Mouse (Mus musculus): ENCODE results near the gene Dbil5.
A peak's percentile ranks its signal among the peaks of the same experiment; 100 is the strongest.

Dbil5 gene

GRCm38 (mm10) chr11:76216049-76216540 lies 1.3 kb upstream of the Dbil5 start:
- no peak for TF ChIP-seq CTCF (conservative IDR thresholded peaks at IDR 0.05; ENCODE audit: low read length)
- no peak for TF ChIP-seq NANOG (IDR thresholded peaks at IDR 0.05; ENCODE audit: borderline replicate concordance, low read length)
- TF ChIP-seq POU5F1 (IDR thresholded peaks at IDR 0.05; ENCODE audit: borderline replicate concordance, low read length) = no peak
- Histone ChIP-seq H3K4me3 (replicated peaks; ENCODE audit: low read length) (peak overlapping the region; percentile 96), H3K27me3 (ENCODE audit: insufficient read depth, low read length) (no peaks in the 10 kb centered on the region), H3K9me3 (ENCODE audit: low read length) (no peaks in the 10 kb centered on the region), H3K36me3 (ENCODE audit: insufficient read depth, low read length) (peaks cover 77% of the 10 kb centered on the region), H3K4me1 (replicated peaks; ENCODE audit: low read depth, low read length) (peaks cover 53% of the 10 kb centered on the region)

- peak overlapping the region; percentile 96 for H3K4me3 ChIP-seq (replicated peaks; ENCODE audit: low read length)
- H3K9me3 ChIP-seq (ENCODE audit: low read length) = no peaks in the 10 kb centered on the region
- TF ChIP-seq CTCF (conservative IDR thresholded peaks at IDR 0.05; ENCODE audit: low read length) = no peak
- TF ChIP-seq POU5F1 (IDR thresholded peaks at IDR 0.05; ENCODE audit: borderline replicate concordance, low read length) = no peak
- no peak for TF ChIP-seq NANOG (IDR thresholded peaks at IDR 0.05; ENCODE audit: borderline replicate concordance, low read length)
- peaks cover 52% of the 10 kb centered on the region for H3K4me1 ChIP-seq (replicated peaks; ENCODE audit: low read depth, low read length)
- peaks cover 77% of the 10 kb centered on the region for H3K36me3 ChIP-seq (ENCODE audit: insufficient read depth, low read length)
- no peaks in the 10 kb centered on the region for H3K27me3 ChIP-seq (ENCODE audit: insufficient read depth, low read length)
Observed at GRCm38 (mm10) chr11:76216681-76217389, 573 bp upstream of the Dbil5 start.

DNA sequence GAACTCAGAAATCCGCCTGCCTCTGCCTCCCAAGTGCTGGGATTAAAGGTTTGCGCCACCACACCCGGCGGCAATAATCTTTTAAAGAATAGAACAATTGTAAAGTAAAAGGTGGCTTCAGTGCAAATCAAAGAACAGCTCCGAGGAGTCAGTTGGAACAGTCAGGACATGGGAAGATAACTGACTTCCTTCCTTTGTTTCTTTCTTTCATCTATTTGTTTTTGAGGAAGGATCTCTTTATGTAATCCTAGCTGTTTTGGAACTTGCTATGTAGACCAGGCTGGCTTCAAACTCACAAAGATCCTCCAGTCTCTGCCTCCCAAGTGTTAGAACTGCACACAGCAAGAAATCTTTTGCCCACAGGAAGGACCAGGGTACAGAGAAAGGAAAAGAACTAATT lies 7.2 kb downstream of the Dbil5 start:
- no peaks in the 10 kb centered on the region for H3K27me3 ChIP-seq (ENCODE audit: insufficient read depth, low read length)
- TF ChIP-seq NANOG (IDR thresholded peaks at IDR 0.05; ENCODE audit: borderline replicate concordance, low read length) (peak; percentile 84), CTCF (conservative IDR thresholded peaks at IDR 0.05; ENCODE audit: low read length) (no peak), POU5F1 (IDR thresholded peaks at IDR 0.05; ENCODE audit: borderline replicate concordance, low read length) (no peak)
- H3K36me3 ChIP-seq (ENCODE audit: insufficient read depth, low read length) = peaks cover 56% of the 10 kb centered on the region
- no peaks in the 10 kb centered on the region for H3K9me3 ChIP-seq (ENCODE audit: low read length)
- H3K4me1 ChIP-seq (replicated peaks; ENCODE audit: low read depth, low read length) = peaks cover 20% of the 10 kb centered on the region
- no peak overlapping the region for H3K4me3 ChIP-seq (replicated peaks; ENCODE audit: low read length)

DNA sequence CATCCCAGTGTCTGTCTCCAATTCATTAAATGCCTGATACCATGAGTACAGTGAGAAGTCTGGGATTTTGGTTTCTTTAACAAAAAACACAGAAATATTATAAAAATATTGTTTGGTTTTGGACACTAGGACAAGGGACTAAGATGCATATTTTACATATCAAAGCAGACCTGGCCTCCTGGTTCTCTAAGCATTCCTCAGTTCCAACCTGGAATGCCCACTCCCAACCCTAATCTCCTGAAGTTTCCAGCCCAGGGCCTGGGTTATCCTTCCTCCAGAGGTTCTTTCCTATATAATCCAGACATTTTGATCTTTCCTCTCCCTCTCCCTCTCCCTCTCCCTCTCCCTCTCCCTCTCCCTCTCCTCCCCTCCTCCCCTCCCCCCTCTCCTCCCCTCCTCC lies 7.6 kb downstream of the Dbil5 start:
- TF ChIP-seq CTCF (conservative IDR thresholded peaks at IDR 0.05; ENCODE audit: low read length) (no peak), NANOG (IDR thresholded peaks at IDR 0.05; ENCODE audit: borderline replicate concordance, low read length) (no peak), POU5F1 (IDR thresholded peaks at IDR 0.05; ENCODE audit: borderline replicate concordance, low read length) (no peak)
- Histone ChIP-seq H3K4me1 (replicated peaks; ENCODE audit: low read depth, low read length) (peaks cover 20% of the 10 kb centered on the region), H3K36me3 (ENCODE audit: insufficient read depth, low read length) (peaks cover 52% of the 10 kb centered on the region), H3K27me3 (ENCODE audit: insufficient read depth, low read length) (no peaks in the 10 kb centered on the region), H3K4me3 (replicated peaks; ENCODE audit: low read length) (no peak overlapping the region), H3K9me3 (ENCODE audit: low read length) (no peaks in the 10 kb centered on the region)

GRCm38 (mm10) chr11:76236136-76236535 lies 18.7 kb downstream of the Dbil5 start:
- Histone ChIP-seq H3K27me3 (ENCODE audit: insufficient read depth, low read length) (no peaks in the 10 kb centered on the region), H3K4me3 (replicated peaks; ENCODE audit: low read length) (no peak overlapping the region), H3K36me3 (ENCODE audit: insufficient read depth, low read length) (peaks cover 78% of the 10 kb centered on the region), H3K4me1 (replicated peaks; ENCODE audit: low read depth, low read length) (no peaks in the 10 kb centered on the region; the same call in 1 of the 2 replicates), H3K9me3 (ENCODE audit: low read length) (no peaks in the 10 kb centered on the region)
- no peak for TF ChIP-seq POU5F1 (IDR thresholded peaks at IDR 0.05; ENCODE audit: borderline replicate concordance, low read length)
- no peak for TF ChIP-seq CTCF (conservative IDR thresholded peaks at IDR 0.05; ENCODE audit: low read length)
- TF ChIP-seq NANOG (IDR thresholded peaks at IDR 0.05; ENCODE audit: borderline replicate concordance, low read length) = no peak

- H3K36me3 ChIP-seq (ENCODE audit: insufficient read depth, low read length) = peaks cover 47% of the 10 kb centered on the region
- H3K4me3 ChIP-seq (replicated peaks; ENCODE audit: low read length) = no peak overlapping the region
- TF ChIP-seq NANOG (IDR thresholded peaks at IDR 0.05; ENCODE audit: borderline replicate concordance, low read length) (no peak), POU5F1 (IDR thresholded peaks at IDR 0.05; ENCODE audit: borderline replicate concordance, low read length) (no peak), CTCF (conservative IDR thresholded peaks at IDR 0.05; ENCODE audit: low read length) (no peak)
- no peaks in the 10 kb centered on the region for H3K27me3 ChIP-seq (ENCODE audit: insufficient read depth, low read length)
- H3K4me1 ChIP-seq (replicated peaks; ENCODE audit: low read depth, low read length) = peaks cover 15% of the 10 kb centered on the region
- no peaks in the 10 kb centered on the region for H3K9me3 ChIP-seq (ENCODE audit: low read length)
Observed at GRCm38 (mm10) chr11:76239750-76240149, 22.3 kb downstream of the Dbil5 start.

DNA sequence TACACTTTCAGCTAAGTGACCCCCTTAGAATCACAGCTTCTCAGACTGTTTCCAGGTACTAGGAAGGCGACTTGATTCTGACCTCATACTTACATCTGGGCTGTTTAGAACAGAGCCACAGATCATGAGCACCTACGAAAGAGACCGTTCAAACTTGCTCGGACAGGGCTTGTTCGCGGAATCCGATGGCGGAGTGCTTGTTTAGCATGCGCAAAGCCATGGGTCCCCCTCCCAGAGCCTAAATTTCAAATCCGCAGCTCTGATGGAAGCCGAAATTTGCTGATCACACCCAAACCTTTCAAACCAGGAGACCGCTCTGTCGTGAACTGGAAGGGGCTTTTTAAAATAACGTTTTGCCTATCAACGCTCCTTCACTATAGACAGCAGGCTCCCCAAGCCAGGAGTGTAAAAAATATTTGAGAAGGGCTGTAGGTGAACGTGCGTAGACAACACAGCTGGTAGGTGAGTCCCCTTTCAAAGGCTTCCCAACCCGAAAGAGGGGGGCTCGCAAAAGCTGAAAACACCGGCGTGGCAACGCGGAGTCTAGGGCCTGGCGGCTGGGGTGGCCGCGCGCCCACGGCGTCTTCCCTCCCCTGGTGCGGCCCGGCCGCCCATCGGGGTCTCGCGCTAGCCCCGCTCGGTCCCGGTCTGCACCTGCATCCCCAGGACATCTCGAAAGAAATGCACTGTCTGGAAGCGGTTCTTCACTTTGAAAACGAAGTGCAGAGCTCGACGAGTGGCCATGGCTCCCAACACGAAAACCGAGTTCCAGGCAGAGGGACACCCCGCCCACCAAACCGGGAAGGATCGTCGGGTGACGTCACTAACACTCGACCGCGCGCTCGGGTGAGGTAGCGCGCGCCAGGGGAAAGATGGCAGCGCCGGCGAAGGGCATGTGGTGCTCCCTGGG lies 25.7 kb downstream of the Dbil5 start, which contains the start of the genes Mrm3 and Glod4:
Gene Mrm3, plus strand, starts transcription at position 815 of the 910 bp plus-strand sequence.
Gene Glod4, minus strand, starts transcription at position 825 of the 910 bp plus-strand sequence.
- TF ChIP-seq CTCF (conservative IDR thresholded peaks at IDR 0.05; ENCODE audit: low read length) = no peak
- no peak for TF ChIP-seq POU5F1 (IDR thresholded peaks at IDR 0.05; ENCODE audit: borderline replicate concordance, low read length)
- no peak for TF ChIP-seq NANOG (IDR thresholded peaks at IDR 0.05; ENCODE audit: borderline replicate concordance, low read length)

More for the DNA sequence above, 25.7 kb downstream of the Dbil5 start, which contains the start of the genes Mrm3 and Glod4:
- H3K4me3 ChIP-seq (replicated peaks; ENCODE audit: low read length) = peak within 1 kb of the TSS; percentile 94
- no peaks in the 10 kb centered on the region for H3K27me3 ChIP-seq (ENCODE audit: insufficient read depth, low read length)
- H3K9me3 ChIP-seq (ENCODE audit: low read length) = no peaks in the 10 kb centered on the region
- peaks cover 36% of the 10 kb centered on the region for H3K36me3 ChIP-seq (ENCODE audit: insufficient read depth, low read length)
- peaks cover 19% of the 10 kb centered on the region for H3K4me1 ChIP-seq (replicated peaks; ENCODE audit: low read depth, low read length)
